Mouse (Mus musculus): ENCODE measurements around the gene Cyp8b1.
A peak's percentile ranks its signal among the peaks of the same experiment; 100 is the strongest.

Cyp8b1 gene

DNA sequence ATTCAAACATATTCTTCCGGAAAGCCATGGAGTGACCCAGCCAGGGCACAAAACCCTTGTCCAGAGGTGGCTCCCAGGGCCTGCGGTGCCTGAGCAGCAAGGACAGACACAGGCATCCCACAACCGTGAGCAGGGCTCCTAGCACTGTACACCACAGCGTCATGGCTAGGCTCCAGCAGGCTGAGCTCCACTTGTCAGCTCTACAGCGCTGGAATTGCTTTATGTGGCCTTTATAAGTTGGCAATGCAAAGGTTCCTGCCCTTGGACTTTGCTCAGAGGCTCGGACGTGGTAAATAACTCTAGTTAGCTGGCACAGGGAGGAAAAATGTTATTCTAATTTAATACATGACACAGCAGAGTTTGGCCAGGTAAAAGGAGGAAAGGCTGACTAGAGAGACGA is at the start of gene Cyp8b1:
Gene Cyp8b1 (minus strand): TSS at position 204 of the 400 bp plus-strand sequence.
- DNase-seq (ENCODE audit: low spot score in 2 of 2): no peak

DNA sequence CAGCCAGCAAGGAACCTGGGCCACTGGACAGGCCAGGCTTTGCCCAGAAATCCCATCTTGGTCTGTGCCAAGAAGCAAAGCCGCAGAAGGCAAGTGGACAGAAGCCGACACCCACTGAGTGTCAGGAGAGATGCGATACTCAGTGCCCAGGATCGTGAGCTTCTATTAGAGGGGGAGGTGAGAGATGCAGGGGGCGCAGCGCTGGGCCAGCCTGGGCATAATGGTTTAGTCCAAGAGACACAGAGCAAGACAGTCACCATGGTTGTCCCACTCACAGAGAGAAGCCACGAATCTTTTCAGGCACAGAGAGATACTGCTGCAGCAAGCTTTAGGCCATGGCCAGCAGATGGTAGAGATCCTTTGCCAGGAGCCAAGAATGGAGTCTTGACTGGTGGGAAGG is 48.8 kb upstream of the Cyp8b1 start:
- DNase-seq (ENCODE audit: low spot score in 2 of 2): no peak

DNA sequence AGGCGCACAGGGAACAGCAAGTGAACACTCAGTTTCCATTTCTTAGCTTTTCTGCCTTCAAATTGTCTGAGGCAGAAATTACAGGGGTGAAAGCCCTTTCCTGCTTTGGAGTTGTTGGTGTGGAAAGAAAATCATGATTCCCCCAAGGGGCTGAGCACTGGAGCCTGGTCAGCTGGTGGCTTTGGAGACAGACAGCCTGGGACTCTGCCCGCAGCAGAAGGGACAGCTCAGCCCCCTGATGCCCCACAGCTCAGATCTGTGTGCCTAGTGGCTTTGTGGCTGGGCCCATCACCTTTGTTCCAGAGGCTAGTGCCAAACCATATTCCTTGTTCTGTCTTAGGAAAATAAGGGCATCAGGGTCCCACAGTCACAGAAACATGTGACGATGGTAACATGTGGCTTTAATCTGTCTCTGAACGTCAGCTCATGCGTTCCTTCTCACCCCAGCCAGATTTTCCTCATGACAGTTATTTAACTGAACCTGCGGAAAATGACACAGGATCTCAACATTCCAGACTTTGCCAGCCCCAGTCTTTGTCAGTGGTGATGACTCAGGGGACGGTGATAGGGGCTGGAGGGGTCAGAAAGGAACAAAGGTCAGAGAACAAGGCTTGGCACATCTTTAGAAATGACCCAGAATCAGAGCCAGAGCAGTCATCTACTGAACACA is 44.0 kb upstream of the Cyp8b1 start:
- DNase-seq (ENCODE audit: low spot score in 2 of 2): no peak

DNA sequence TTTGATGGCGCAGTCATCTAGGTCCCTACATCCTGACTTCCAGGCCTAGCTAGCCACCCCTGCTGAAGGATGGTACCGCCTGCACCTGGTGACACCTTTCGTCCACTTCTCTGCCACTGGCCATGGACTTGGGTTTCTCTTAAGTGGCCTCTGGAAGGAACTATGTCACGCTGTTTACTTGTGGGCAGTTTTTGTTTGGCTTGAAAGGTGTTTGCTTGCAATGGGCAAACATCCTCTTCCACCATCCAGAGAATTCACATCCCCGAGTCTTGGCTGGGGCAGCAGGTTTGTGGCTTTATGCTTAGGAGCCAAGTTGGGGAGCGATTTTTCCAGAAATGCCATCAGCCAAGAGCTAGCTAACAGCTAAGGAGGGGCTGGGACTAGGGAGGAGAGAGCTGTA is 36.5 kb upstream of the Cyp8b1 start:
- no peak for DNase-seq (ENCODE audit: low spot score in 2 of 2)

DNA sequence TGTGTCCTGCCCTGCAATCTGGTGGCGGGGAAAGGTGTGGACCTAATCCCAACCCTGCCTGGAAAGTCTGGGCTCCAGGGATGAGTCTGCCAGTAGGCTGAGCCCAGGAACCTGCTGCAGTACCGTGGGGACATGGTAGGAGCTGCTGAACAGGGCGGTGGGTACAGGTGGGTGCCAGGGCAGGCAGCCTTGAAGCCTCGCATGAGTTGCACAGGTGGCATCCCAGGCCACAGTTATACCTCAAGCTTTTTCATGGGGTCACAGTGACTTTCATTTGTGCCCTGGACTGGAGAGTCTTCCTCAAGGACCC is 35.0 kb upstream of the Cyp8b1 start:
- DNase-seq (ENCODE audit: low spot score in 2 of 2): no peak

DNA sequence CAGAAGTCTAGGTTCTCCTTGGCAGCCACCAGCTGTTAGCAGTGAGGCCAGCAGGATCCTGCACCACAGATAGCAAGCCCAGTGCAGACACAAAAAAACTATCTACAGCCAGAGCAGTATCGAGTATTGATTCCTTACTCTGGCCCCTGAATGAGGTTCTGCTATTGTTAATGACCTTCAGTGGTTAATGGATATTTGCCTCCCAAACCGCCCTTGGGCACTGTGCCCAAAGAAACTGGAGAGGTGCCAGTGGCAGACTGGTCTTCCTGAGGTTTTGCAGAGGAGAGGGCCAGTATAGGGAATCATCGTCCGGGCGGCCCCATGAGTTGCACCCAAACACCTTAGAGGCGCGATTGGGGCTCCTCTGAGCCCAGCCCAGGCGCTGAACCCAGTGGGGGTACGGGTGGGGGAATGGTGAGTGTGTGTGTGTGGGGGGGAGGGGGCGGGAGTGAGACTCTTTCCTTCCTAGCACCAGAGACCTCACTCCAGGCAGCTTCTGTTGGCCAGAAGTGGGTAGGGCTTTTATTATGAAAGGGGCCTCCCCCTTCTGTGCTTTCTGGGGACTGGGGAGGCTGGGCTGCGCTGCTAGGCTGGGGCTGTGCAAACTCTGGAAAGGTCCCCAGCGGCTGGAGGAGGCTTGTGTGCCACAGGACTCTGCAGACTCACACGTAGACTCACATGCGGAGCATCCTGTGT is 34.5 kb upstream of the Cyp8b1 start, which contains the start of gene Fam198a:
Gene Fam198a (plus strand): TSS at position 571 of the 696 bp plus-strand sequence.
- no peak for DNase-seq (ENCODE audit: low spot score in 2 of 2)

DNA sequence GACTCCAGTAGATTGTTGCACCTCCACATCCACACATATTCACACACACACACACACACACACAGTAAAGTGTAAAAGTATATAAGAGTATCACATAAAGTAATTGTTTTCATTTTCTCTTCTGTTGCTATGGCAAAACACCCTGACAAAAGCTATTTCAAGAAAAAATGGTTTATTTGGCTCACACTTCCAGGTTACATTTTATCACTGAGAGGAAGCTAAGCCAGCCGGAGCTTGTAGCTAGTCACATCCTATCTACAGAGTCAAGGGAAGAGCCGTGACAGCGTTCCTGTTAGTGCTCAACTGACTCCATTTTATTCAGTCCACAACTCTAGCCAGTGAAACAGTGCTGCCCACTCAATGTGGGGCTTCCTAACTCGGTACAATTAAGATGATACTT is 32.3 kb upstream of the Cyp8b1 start:
- no peak for DNase-seq (ENCODE audit: low spot score in 2 of 2)

DNA sequence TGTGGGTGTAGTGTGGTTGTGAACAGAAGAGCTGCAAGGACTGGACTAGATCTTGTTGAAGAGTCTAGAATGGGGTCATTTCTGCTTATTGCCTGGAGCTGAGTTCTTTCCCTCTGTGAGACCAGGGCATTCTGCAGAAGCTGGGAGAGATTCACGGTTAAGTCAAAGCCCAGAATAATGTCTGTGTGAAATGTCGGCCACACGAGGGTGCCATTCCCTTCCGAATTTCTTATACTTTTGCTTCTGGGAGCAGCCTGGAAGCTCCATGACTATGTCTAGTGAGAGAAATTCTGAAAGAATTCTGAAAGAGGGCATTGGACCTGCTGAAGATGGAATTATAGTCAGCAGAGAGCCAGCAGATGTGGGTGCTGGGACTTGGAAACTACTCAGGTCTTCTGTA is 31.7 kb upstream of the Cyp8b1 start:
- peak; percentile 76 to 82 for DNase-seq (ENCODE audit: low spot score in 2 of 2)

DNA sequence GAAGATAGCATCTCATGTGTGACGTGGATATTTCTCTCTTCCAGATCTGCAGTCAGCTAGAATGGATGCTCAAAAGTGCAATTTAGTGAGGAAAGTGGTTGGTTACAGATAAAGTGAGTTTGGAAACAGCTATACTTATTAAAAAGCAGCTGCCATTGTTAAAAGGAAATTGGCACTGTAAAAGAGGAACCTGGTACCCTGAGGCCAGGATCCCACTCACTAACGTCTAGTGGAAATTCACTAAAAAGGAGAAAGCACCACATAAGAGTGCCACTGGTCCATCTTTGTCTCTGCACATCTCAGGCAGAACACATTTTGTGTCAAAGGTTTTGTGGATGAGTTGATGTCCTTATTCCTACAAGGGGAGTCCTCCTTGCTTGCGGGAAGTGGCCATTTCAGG is 27.5 kb upstream of the Cyp8b1 start:
- no peak for DNase-seq (ENCODE audit: low spot score in 2 of 2)

DNA sequence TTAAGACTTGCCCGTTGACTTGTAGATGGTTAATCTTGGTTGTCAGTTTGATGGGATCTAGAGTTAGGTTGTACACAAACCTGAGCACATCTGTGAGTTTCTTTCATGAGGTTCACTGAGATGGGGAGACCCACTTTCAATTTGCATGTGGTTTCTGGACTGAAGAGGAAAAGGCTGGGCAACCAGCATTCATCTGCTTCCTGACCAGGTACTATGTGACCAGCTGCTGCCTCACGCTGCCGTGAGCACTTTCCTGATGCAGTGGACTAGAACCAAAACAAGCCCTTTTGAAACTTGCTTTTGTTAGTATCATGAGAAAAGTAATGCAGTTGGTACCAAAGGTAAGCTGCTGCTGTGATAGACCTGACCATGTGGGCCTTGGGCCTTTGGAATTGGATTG is 26.9 kb upstream of the Cyp8b1 start:
- no peak for DNase-seq (ENCODE audit: low spot score in 2 of 2)

DNA sequence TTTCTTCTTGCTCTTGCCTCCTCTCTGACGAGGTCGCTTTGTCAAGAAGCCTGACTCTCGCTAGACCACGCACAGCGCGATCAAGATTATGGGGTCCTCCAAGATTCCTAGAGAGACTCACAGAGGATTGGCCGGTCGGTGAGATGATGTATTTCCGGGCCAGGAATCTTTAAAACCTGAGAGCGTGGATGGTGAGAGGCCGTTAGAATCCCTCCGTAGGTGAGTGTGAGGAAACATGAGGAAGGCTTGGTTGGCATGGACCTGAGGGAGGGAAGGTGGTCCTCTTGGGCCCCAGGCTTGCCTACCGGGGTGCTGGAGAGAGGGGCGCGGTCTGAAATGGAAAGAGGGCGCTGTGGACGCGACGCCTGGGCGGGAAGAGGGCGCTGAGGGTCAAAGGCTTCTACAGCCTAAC is 21.8 kb upstream of the Cyp8b1 start:
- no peak for DNase-seq (ENCODE audit: low spot score in 2 of 2)

DNA sequence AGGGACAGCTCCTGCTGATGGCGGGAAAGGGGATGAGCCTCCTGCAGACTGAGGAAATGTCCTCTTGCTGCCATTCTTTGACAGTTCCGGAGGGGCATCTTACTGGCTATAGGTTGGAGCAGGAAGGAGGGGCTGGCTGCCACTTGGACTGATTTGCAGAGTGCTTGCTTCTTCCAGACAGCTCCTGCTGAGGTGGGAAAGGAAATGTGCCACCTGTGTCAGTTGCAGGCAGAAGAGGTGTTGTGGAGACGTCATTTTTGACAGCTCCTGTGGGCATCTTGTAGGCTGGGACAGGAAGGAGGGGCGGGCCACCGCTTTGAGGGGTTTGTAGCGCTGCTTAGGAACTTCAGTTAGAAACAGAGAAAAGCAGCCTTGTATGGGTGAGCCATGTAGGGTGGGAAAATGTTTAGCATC is 21.4 kb upstream of the Cyp8b1 start:
- no peak for DNase-seq (ENCODE audit: low spot score in 2 of 2)

DNA sequence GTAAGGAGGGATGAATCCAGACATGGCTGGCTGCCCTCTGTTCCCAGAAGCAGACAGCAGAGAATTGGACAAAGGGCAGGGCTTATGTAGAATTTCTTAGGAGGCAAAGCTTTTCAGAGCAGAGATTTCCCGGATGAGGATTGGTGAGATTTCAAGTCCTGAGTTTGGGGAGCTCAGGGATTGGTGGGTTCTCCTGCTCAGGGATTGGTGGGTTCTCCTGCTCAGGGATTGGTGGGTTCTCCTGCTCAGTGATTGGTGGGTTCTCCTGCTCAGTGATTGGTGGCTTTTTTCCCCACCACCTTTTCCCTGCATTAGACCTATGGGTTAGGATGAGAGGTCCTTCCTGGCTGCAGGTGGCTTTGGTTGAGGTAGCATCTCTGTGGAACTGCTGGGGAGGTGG is 20.8 kb upstream of the Cyp8b1 start:
- DNase-seq (ENCODE audit: low spot score in 2 of 2): no peak

DNA sequence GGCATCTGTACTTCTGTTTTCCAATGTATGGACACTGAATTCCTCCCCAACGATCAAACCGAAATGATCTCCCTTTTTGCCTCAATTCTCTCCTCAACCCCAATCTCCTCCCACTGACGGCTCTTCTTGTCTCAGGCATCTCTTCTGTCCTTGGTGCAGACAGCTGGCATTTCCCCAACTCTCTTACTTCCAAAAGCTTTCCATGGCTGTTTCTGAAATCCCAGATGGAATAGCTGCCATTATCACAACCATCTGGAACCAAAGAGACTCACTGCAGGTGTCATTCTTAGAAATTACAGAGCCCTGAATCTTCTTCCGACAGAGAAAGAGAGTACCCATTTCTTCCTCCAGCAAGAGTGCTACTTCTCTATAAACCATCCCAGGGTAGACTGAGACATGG is 18.8 kb upstream of the Cyp8b1 start:
- DNase-seq (ENCODE audit: low spot score in 2 of 2): peak in 1 of 2 experiments; percentile 24

DNA sequence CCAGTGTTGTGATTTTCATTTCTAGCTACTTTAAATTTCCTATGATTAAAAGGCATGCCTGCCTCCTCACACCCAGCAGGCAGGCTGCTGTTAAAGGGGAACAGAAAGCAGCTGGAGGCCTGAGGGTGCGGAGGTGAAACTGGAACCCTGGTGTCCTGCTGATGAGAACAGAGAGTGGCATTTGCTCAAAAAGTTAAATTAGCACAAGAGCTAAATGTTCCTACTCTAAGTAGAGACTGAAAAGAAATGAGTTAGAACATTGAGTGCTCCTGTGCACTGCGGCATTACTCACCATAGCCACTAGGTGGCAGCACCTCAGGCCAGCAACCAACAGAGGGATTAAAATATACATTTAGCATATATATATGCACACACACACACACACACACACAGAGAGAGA is 12.4 kb upstream of the Cyp8b1 start:
- peak; percentile 69 to 75 for DNase-seq (ENCODE audit: low spot score in 2 of 2)

DNA sequence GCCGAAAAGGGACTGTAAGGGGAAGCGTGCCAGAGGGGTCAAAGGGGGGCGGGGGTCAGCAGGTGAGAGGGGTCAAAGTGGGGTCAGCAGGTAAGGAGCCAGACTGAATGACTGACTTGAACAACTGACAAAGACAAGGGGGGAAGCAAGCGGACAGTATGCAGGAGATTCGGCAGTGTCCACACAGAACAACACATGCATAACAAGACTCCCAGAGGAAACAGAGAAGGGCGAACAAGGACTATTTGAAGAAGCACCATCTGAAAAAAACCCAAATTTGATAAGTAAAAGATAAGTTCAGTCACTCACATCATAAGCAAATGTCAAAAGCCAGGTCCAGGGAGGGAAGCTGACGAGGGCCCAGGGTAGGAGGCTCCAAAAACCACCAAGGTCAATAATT is 11.6 kb upstream of the Cyp8b1 start:
- no peak for DNase-seq (ENCODE audit: low spot score in 2 of 2)

DNA sequence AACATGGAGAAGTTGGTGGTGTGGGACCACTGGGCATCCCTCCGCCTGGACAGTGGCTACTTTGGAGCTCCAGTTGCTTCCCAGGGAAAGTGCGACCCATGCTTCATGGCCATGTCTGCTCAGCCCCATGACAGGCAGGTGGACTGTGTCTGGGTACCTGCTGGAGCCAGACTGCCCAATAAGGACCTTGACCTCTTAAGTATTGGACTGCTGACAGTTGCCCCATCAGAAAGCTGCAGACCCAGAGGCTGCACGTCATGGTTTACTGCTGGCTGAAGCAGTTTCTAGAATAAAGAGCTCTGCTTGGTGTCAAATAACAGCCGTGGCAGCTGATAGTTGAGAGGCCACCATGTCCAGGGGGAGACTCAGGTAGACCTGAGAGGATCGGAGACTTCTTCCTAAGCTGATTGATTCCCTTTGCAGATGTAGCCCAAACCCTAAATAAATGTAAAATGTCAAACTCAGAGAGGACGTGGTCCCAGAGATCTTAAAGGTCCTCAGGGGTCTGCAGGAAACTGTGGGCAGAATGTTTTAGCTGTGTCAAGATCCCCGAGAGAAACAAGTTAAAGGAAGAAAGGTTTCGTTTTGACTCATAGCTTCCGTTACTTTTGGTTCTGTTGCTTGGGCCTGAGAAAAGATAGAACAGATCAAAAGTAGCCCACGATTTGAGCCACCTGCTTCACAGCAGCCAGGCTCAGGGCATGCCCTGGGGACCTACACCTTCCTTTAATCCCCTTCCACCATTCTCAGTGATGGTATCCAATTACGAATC is 10.7 kb upstream of the Cyp8b1 start:
- DNase-seq (ENCODE audit: low spot score in 2 of 2): no peak

DNA sequence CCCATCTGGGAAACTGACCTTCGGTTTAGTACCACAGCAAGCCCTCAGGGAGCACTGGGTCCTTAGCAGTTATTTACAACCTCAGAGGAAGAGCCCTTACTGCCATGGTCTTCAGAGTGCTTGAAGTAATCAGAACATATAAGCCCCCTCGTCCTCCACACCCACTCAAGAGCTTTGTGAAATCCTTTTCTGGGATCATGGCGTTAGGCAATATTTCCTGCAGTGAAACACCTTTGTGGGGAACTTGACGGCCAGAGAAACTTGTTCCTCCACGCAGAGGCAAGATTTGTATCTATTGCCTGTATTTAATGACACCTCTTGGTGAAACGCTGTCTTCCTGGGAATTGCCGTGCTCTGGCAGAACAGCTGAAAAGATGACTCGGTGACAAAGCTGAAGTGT is 9.9 kb upstream of the Cyp8b1 start:
- DNase-seq (ENCODE audit: low spot score in 2 of 2): no peak

DNA sequence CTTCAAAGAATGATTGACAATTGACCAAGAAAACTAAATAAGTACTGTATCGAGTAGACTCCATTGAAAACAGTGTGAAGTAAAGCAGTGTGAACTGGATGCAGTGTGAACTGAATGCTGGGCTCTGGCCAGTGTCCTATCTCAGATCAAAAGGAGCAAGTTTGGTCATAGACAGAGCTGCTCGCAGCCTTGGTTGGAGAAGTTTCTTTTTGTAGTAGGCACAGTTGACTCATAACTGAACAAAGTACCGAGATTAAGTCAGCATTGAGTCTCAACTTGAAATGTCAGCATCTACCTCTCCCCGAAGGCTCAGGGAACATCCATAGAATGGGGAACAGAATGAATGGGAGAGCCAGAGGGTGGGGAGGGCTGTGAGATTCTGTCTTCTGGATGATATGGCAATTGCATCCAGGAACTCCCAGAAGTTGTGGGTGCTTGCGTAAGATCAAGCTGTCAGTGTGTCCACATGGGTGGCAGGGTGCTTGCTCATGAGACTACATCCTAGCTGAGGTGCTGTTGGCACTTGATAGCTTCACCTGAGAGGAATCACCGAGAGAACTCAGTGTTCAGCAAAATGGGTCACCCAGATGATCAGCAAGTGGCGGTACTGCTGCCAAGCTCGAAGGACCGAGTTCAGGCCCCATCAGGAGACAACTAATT is 8.9 kb upstream of the Cyp8b1 start:
- DNase-seq (ENCODE audit: low spot score in 2 of 2): no peak

DNA sequence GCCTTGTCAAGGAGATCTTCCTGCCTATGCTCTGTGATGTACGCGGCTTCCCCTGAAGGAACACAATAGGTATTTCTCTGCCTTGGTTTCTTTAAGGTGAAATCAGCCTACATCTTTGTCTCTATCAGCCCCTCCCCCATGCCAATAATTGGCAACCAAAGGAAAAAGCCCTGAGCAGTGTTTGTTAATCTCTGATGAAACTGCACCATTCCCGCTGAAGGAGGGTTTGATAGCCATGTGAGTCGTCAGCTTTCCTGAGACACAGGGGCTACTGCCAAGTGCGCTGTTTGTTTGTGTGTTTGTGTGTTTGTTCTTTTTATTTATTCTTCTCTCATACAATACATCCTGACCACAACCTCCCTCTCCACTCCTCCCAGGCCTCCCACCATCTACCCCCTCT is 7.8 kb upstream of the Cyp8b1 start:
- DNase-seq (ENCODE audit: low spot score in 2 of 2): no peak

DNA sequence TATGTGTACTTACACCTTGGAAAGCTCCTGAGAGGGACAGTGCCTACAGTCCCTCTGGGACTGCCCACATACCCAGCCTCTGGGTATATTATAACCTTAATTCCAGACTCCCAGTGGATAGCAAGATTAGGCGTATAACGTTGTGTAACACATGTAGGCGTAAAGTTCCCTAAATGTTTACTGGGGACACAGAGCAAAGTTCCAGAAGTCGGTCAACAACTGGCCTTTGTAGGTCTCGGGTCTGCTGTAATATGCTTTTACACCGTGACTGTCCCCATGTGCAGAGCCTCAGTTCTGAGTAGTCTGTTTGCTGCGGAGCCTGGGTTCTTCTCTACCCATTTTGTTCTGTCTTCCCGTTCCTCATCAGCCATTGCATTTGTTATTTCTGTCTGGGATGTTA is 7.3 kb upstream of the Cyp8b1 start:
- no peak for DNase-seq (ENCODE audit: low spot score in 2 of 2)

DNA sequence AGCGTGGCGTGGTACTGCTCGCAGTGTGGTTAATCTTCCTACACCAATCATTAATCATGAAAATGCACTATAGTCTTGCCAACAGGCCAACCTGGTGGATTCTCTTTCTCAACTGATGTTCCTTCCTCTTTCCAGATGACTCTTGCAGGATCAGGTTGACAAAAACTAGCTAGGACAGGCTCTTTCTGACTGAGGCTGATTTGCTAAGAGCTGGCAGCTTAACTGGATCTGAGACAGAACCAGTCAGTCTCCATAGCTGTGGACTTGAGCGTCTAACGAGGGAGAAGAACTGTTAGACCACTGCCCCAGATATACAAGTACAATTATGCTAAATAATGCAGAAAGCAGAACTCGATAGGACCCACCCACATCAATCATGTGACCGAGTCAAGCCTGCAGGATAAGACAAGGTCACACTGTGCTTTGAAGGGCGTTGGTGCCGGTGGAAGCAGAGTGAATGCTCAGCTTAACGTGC is 3.0 kb upstream of the Cyp8b1 start:
- no peak for DNase-seq (ENCODE audit: low spot score in 2 of 2)
